Mouse (Mus musculus) brown adipose tissue, adult 24 weeks (tissue): ENCODE results near the gene M1ap. TPM values are rescaled to one million over a fixed set of nuclear protein-coding genes. Genes with fewer than 3 reads are reported as not detected.

Experiments
- H3K27ac ChIP-seq: fragments of 200-500 bp; replicated peaks from 2 replicates; pipeline ENCODE4 v1.5.1; 2012; ENCODE audit warnings: low read depth, mild to moderate bottlenecking, low read length
- H3K4me1 ChIP-seq: fragments of 200-500 bp; 2 replicates; pipeline ENCODE4 v1.6.1; 2012; ENCODE audit warnings: low read length, mixed read lengths; ENCODE audit not compliant: control insufficient read depth, insufficient read depth, insufficient read length
- H3K4me3 ChIP-seq: fragments of 200-500 bp; 2 replicates; pipeline ENCODE4 v1.5.1; 2012; ENCODE audit warnings: low read depth, mild to moderate bottlenecking, low read length, moderate library complexity; ENCODE audit not compliant: insufficient read depth
- polyA plus RNA-seq: library from polyadenylated mRNA; stranded (reverse); fragments of >200 nt; gene quantifications from 2 replicates; pipeline ENCODE4 v1.2.4, GENCODE M21; 2012; ENCODE audit not compliant: missing spikeins, insufficient read depth, insufficient read length

M1ap gene
- polyA plus RNA-seq, 1 experiment: not detected

- Histone ChIP-seq H3K4me1 (peaks cover 6% of the 10 kb centered on the region), H3K27ac (peak within 1 kb of the TSS; percentile 63), H3K4me3 (peak within 1 kb of the TSS; percentile 82)
Measured at GRCm38 (mm10) chr6:83054074-83054851, 107.6 kb downstream of the M1ap start, which contains the start of gene Aup1. TSS of gene Aup1 (plus strand) at chr6:83054521.

GRCm38 (mm10) chr6:83054871-83055431 is 108.2 kb downstream of the M1ap start, which contains the start of gene Htra2:
TSS of gene Htra2 (minus strand) at chr6:83055273.
- Histone ChIP-seq H3K4me3 (peak within 1 kb of the TSS; percentile 82), H3K4me1 (peaks cover 6% of the 10 kb centered on the region), H3K27ac (peak within 1 kb of the TSS; percentile 63)

- peaks cover 6% of the 10 kb centered on the region for H3K4me1 ChIP-seq
- no peak within 1 kb of the TSS for H3K4me3 ChIP-seq
- H3K27ac ChIP-seq: no peak within 1 kb of the TSS
Measured at GRCm38 (mm10) chr6:83057790-83058189, 111.1 kb downstream of the M1ap start, which contains the start of gene Dqx1. TSS of gene Dqx1 (plus strand) at chr6:83057844.

GRCm38 (mm10) chr6:83058725-83059124 is 112.0 kb downstream of the M1ap start:
- no peak overlapping the region for H3K27ac ChIP-seq
- H3K4me1 ChIP-seq: peaks cover 3% of the 10 kb centered on the region
- no peak overlapping the region for H3K4me3 ChIP-seq

DNA sequence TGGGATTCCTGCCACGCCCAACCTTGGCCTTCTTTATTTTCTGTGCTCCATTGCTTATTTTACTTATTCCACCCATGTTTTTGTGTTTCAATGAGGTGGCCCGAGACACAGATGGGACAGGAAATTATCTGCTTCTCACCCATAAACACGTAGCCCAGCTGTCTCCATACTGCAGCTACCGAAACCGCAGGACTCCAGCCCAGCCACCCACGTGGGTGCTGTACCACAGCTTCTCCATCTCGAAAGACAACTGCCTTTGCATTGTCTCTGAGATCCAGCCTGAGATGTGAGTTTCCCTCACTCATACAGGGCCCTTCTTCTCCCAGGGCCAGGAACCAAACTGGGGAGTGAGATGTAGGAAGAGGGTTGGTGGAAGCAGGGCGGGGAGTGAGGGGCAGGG is 119.3 kb downstream of the M1ap start:
- Histone ChIP-seq H3K4me3 (no peak overlapping the region), H3K27ac (no peak overlapping the region), H3K4me1 (no peaks in the 10 kb centered on the region; the same call in 1 of the 2 replicates)

- H3K4me1 ChIP-seq: no peaks in the 10 kb centered on the region; the same call in 1 of the 2 replicates
- H3K4me3 ChIP-seq: no peak overlapping the region
- H3K27ac ChIP-seq: no peak overlapping the region
Measured at GRCm38 (mm10) chr6:83066441-83066840, 119.7 kb downstream of the M1ap start.

DNA sequence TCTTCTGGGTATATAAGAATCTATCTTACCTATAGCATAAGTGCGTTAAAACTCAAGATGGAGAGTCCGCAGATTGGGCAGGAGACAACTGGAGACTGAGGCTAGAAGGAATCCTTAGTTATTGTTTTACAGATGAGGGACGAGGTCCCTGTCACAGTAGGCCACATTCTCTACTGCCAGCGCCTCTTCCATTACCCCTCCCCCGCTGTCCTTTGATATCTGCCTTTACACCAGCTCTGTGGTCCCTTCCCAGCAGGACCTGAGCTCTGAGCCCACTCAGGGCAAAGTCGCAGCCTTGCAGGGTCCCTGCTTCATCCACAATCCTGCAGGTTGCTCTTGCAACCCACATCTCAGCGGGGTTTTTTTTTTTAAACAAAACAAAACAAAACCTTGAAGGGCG is 121.5 kb downstream of the M1ap start:
- no peaks in the 10 kb centered on the region; the same call in 1 of the 2 replicates for H3K4me1 ChIP-seq
- no peak overlapping the region for H3K4me3 ChIP-seq
- H3K27ac ChIP-seq: no peak overlapping the region

- Histone ChIP-seq H3K4me3 (peak overlapping the region; percentile 28), H3K27ac (no peak overlapping the region), H3K4me1 (no peaks in the 10 kb centered on the region; the same call in 1 of the 2 replicates)
Measured at GRCm38 (mm10) chr6:83068706-83069487, 122.2 kb downstream of the M1ap start.

- Histone ChIP-seq H3K4me1 (no peaks in the 10 kb centered on the region; the same call in 1 of the 2 replicates), H3K27ac (no peak overlapping the region), H3K4me3 (peak overlapping the region; percentile 28)
Measured at GRCm38 (mm10) chr6:83069488-83070246, 123.0 kb downstream of the M1ap start.

DNA sequence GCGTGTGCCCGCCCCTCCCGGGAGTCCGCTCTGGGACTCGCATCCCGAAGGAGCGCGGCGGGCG is 123.4 kb downstream of the M1ap start, which contains the start of gene Tlx2:
Gene Tlx2, minus strand, starts transcription at position 47 of the 64 bp plus-strand sequence.
- no peaks in the 10 kb centered on the region; the same call in 1 of the 2 replicates for H3K4me1 ChIP-seq
- peak within 1 kb of the TSS; percentile 28 for H3K4me3 ChIP-seq
- H3K27ac ChIP-seq: no peak within 1 kb of the TSS

DNA sequence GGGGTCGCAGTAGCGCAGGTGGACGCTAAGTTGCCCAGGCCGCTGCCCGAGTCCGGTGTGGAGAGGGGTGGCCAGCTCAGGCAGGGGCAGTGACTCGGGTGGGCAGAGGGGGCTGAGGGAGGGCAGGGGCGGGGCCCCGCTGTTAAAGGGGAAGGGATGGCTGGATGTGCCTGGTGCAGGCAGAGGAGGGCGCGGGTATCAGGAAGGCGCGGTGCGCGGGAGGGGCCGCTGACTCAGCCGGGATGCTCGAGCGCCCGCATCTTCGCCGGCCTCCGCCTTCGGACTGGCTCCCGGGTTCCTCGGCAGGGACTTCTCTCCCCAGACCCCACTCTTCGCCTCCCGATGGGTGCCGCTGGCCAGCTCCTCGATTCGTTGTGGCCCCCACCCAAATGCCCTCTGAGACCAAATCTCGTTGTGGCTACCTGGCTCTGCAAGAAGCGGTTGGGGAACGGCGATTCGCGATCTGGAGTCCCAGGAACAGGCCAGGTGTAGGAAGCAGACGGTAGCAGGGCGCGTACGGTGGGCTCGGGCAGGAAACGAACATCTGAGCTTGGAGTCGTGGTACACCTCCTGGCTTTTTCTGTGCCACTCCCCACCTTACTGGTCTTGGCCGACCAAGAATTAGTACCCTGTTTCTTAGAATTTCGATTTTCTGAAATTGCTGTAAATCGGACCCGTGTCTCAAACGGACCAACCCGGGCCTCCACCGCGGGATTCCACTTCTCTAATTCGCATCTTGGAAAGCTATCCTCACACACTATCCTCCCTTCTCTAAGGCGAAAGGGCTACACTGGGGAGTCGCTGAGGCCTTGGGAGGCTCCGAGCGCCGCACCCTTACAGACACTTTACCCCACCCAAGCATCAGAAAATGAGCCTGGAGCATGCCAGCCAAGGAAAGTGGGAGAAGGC is 123.9 kb downstream of the M1ap start:
- Histone ChIP-seq H3K27ac (no peak overlapping the region), H3K4me3 (no peak overlapping the region), H3K4me1 (no peaks in the 10 kb centered on the region; the same call in 1 of the 2 replicates)

DNA sequence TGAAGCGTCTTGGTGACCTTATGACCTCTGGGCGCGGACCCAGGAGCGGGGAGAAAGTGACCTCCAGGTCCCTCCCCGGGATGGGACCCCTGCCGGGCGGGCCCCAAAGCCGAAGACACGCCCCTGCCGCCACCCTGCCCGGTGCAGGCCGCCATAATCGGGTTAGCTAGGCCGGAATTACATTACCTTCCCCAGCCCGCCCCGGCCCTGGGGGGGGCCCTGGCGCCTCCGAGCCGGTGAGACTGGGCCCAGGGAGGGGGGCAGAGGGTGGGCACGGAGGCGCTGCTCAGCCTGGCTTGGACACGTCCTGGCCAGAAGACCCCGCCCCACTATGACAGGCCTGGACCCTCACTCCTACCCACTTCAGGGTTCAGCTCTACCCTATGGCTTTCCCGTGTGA is 124.5 kb downstream of the M1ap start:
- Histone ChIP-seq H3K4me3 (no peak overlapping the region), H3K4me1 (no peaks in the 10 kb centered on the region; the same call in 1 of the 2 replicates), H3K27ac (no peak overlapping the region)

DNA sequence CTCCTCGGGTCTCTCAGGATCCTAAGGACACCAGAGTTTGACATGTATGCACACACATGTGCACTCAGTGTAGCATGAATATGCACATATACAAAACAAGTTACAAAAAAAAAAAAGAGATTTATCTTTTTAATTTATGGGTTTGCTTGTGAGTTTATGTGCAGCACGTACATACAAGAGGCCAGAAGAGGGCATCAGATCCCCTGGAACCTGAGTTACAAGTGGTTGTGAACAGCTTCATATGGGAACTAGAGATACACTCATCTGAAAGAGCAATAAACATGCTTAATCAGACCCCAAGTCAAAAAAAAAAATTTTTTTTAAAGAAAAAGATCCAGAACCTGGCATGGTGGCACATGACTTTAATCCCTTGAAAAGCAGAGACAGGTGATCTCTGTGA is 128.3 kb downstream of the M1ap start:
- H3K27ac ChIP-seq: no peak overlapping the region
- H3K4me1 ChIP-seq: peaks cover 3% of the 10 kb centered on the region; the same call in 1 of the 2 replicates
- no peak overlapping the region for H3K4me3 ChIP-seq
